In genomic region chr10:61147157-61148040, GRCm38 (mm10) we compare ENCODE assay signal across 8 mouse cellular contexts. TPM values are rescaled to one million over a fixed set of nuclear protein-coding genes. Genes with fewer than 3 reads are reported as not detected.
DNase-seq lines count a peak whose midpoint lies in the region; ATAC-seq lines count a peak whose summit lies in the region.

Gene Sgpl1 (minus strand): TSS chr10:61147703.

- peak; percentile 88 for DNase-seq in MN1 (ENCODE audit: low spot score)
- DNase-seq in cerebellum, adult 9-10 months: peak; percentile 80
- peak; percentile 57 to 88 for DNase-seq in frontal cortex, adult 2 months (ENCODE audit: extremely low spot score in 1 of 2, low spot score in 1 of 2)
- DNase-seq in hindbrain, embryonic 11.5 days (ENCODE audit: low spot score): peak; percentile 97
- peak; percentile 88 to 92 for DNase-seq in layer of hippocampus, postnatal 10 days (ENCODE audit: low spot score in 2 of 2)
- DNase-seq in lung, postnatal 10 days: peak; percentile 93
- DNase-seq in ovary, postnatal 36 days (ENCODE audit: low spot score): peak; percentile 94
- peak; percentile 89 for DNase-seq in thymus, postnatal 25 days

- no peaks in the 10 kb centered on the region for H3K27me3 ChIP-seq in hindbrain, embryonic 11.5 days (ENCODE audit: control insufficient read depth, insufficient read depth, low read length)

- H3K36me3 ChIP-seq in hindbrain, embryonic 11.5 days (ENCODE audit: control insufficient read depth, insufficient read depth, low read length): no peaks in the 10 kb centered on the region

- peak; percentile 86 for ATAC-seq in hindbrain, embryonic 11.5 days (ENCODE audit: low FRiP score)

- peak within 1 kb of the TSS; percentile 87 for H3K4me2 ChIP-seq in hindbrain, embryonic 11.5 days (replicated peaks; ENCODE audit: low read depth, low read length)

- WGBS in hindbrain, embryonic 11.5 days: under 1% methylated on average over 61 of the region's 82 CpGs

- peak within 1 kb of the TSS; percentile 92 for H3K27ac ChIP-seq in hindbrain, embryonic 11.5 days (ENCODE audit: low read depth, low read length)

- H3K4me3 ChIP-seq in hindbrain, embryonic 11.5 days (ENCODE audit: low read depth, low read length): peak within 1 kb of the TSS; percentile 86

- H3K4me1 ChIP-seq in hindbrain, embryonic 11.5 days (replicated peaks; ENCODE audit: control insufficient read depth, insufficient read depth, low read length): no peaks in the 10 kb centered on the region

- H3K9me3 ChIP-seq in hindbrain, embryonic 11.5 days (ENCODE audit: control insufficient read depth, low read length): no peaks in the 10 kb centered on the region

- peak within 1 kb of the TSS; percentile 88 for H3K9ac ChIP-seq in hindbrain, embryonic 11.5 days (ENCODE audit: low read depth, low read length)

RNA-seq across cellular contexts. Expression of gene Sgpl1, which starts in this region (rescaled TPM):
- polyA plus RNA-seq in frontal cortex, adult 2 months (2012; rRNA removed): 35.2 and 40.8 TPM in 2 replicates
- polyA plus RNA-seq in hindbrain, embryonic 11.5 days (2014; fragmentation: Nextera tagmentation; extraction: Ambion mirVana): 79.3 and 92.3 TPM in 2 replicates
- 10 to 100 TPM; 33.0 to 33.3 TPM for total RNA-seq in layer of hippocampus, postnatal 10 days (2021)

Comparison
In these comparisons a context has a peak if more than half of its experiments do, and no peak if none do; other contexts are left out.
1. Peak in every context shown above with its lines: DNase-seq, ATAC-seq, H3K4me3 ChIP-seq and H3K27ac ChIP-seq.